Mouse (Mus musculus): ENCODE data around the gene Fbp2.
"Not testable (repeated sequence)": the region's sequence is repeated elsewhere in the genome, so short reads cannot be mapped to it uniquely, and the experiment has no call there.

GRCm38 (mm10) chr13:62815705-62816104 lies 42.5 kb downstream of the Fbp2 start:
- not testable (repeated sequence) for TF ChIP-seq MAFK (IDR thresholded peaks at IDR 0.05; ENCODE audit: insufficient replicate concordance, low read length); CTCF (conservative IDR thresholded peaks at IDR 0.05 in 1 of 2, IDR thresholded peaks at IDR 0.05 in 1 of 2; ENCODE audit: low read depth in 2 of 2, low read length in 2 of 2); ETS1 (conservative IDR thresholded peaks at IDR 0.05; ENCODE audit: low read depth, low read length); MYC (IDR thresholded peaks at IDR 0.05; ENCODE audit: low read depth, low read length); RCOR1 (conservative IDR thresholded peaks at IDR 0.05; ENCODE audit: low read depth, low read length); ZC3H11A (IDR thresholded peaks at IDR 0.05; ENCODE audit: low read depth, low read length); TCF12 (IDR thresholded peaks at IDR 0.05; ENCODE audit: low read depth, low read length); EP300 (IDR thresholded peaks at IDR 0.05; ENCODE audit: low read length); JUND (conservative IDR thresholded peaks at IDR 0.05; ENCODE audit: low read depth, low read length); CHD1 (IDR thresholded peaks at IDR 0.05; ENCODE audit: low read depth, low read length); GABPA (IDR thresholded peaks at IDR 0.05; ENCODE audit: insufficient replicate concordance, low read depth, low read length)
